Mouse (Mus musculus) bone marrow, adult 2 months (tissue): Measurements from ENCODE around the gene Ppil6.

ENCODE experiments used
- CTCF ChIP-seq: fragments of 200-500 bp; IDR thresholded peaks from 2 replicates; pipeline ENCODE4 v1.5.1; 2011; ENCODE audit warnings: low read length, control low read depth; ENCODE audit not compliant: control insufficient read depth, insufficient read depth
- POLR2A ChIP-seq: fragments of 200-500 bp; IDR thresholded peaks from 2 replicates; pipeline ENCODE4 v1.6.1; 2011; ENCODE audit warnings: low read depth, mild to moderate bottlenecking, control low read depth, low read length, borderline replicate concordance; ENCODE audit not compliant: control insufficient read depth

GRCm38 (mm10) chr10:41543844-41544243, 53.6 kb downstream of the Ppil6 start:
- TF ChIP-seq POLR2A, result no peak
- TF ChIP-seq CTCF, result no peak
